Mouse (Mus musculus) heart, adult 2 months (tissue): ENCODE measurements around the gene Uba7.

Experiments
- CTCF ChIP-seq: fragments of 200-600 bp; IDR thresholded peaks from 2 replicates; pipeline ENCODE4 v1.8.1; 2022; ENCODE audit warnings: antibody characterized with exemption, mild to moderate bottlenecking, moderate library complexity
- POLR2A ChIP-seq: fragments of 200-500 bp; IDR thresholded peaks from 2 replicates; pipeline ENCODE4 v1.6.1; 2011; ENCODE audit warnings: mild to moderate bottlenecking, low read depth, low read length, control low read depth; ENCODE audit not compliant: insufficient read depth

- TF ChIP-seq CTCF, result no peak
- TF ChIP-seq POLR2A, result no peak
Observed at GRCm38 (mm10) chr9:108020741-108021140, 45.4 kb downstream of the Uba7 start.
